Comparison of ENCODE assay signal across 29 mouse cellular contexts in genomic region chr16:5089021-5089420, GRCm38 (mm10). TPM values are rescaled to one million over a fixed set of nuclear protein-coding genes. Genes with fewer than 3 reads are reported as not detected.
"Had no signal": no experiment of that assay in that cellular context is flagged by ENCODE, and none has a peak within 500 bp of the region (broad histone marks: within the 10 kb centered on the region; RNA-seq: fewer than 3 reads in every experiment).

No protein-coding gene starts in this region.

- H3K4me2 ChIP-seq: heart, embryonic 12.5 days; hindbrain, embryonic 12.5 days; hindbrain, embryonic 14.5 days; intestine, embryonic 15.5 days; limb, embryonic 13.5 days; limb, embryonic 15.5 days; liver, embryonic 12.5 days had no signal

- H3K27ac ChIP-seq: gastrocnemius, adult 2 months; heart, adult 2 months; hindbrain, embryonic 10.5 days; hindbrain, embryonic 12.5 days; hindbrain, embryonic 14.5 days; intestine, embryonic 15.5 days; limb, embryonic 13.5 days; limb, embryonic 15.5 days; liver, embryonic 12.5 days; liver, embryonic 14.5 days had no signal

- ATAC-seq: hindbrain, embryonic 16.5 days; inflammation-experienced regulatory T-cells, adult 6 months; intestine, embryonic 15.5 days; intestine, postnatal 0 days; liver, embryonic 12.5 days had no signal

- H3K9ac ChIP-seq: heart, embryonic 12.5 days; hindbrain, embryonic 12.5 days; hindbrain, embryonic 14.5 days; intestine, embryonic 15.5 days; limb, embryonic 13.5 days; limb, embryonic 15.5 days; liver, embryonic 12.5 days; liver, embryonic 14.5 days had no signal

- DNase-seq: gastrocnemius, adult 2 months; gastrocnemius, postnatal 10 days; gastrocnemius, postnatal 25 days; heart, adult 2 months; heart, postnatal 14 days; heart, postnatal 4 days; kidney, adult 18-20 months; kidney, adult 8-10 months; kidney, postnatal 10 days; kidney, postnatal 25 days; kidney, postnatal 4 days; layer of hippocampus, adult 9-11 months; layer of hippocampus, postnatal 36 days; left cerebral cortex, postnatal 4 days had no signal

- H3K4me3 ChIP-seq: gastrocnemius, adult 2 months; heart, adult 2 months; heart, embryonic 12.5 days; hindbrain, embryonic 10.5 days; hindbrain, embryonic 12.5 days; intestine, embryonic 15.5 days; limb, embryonic 13.5 days; limb, embryonic 15.5 days; liver, embryonic 12.5 days had no signal

- H3K4me1 ChIP-seq: hindbrain, embryonic 10.5 days; hindbrain, embryonic 12.5 days; intestine, embryonic 15.5 days; limb, embryonic 13.5 days; limb, embryonic 15.5 days; liver, embryonic 12.5 days had no signal

- H3K9me3 ChIP-seq: heart, embryonic 12.5 days; hindbrain, embryonic 10.5 days; hindbrain, embryonic 12.5 days; intestine, embryonic 15.5 days; limb, embryonic 13.5 days; limb, embryonic 15.5 days; liver, embryonic 12.5 days had no signal

- H3K27me3 ChIP-seq: heart, embryonic 12.5 days; hindbrain, embryonic 12.5 days; intestine, embryonic 15.5 days; limb, embryonic 13.5 days; limb, embryonic 15.5 days; liver, embryonic 12.5 days had no signal

RNA-seq across cellular contexts. Expression of gene Ppl, which starts 43.2 kb away (rescaled TPM):
- total RNA-seq: granulocyte monocyte progenitor cell, adult 5-6 weeks had no signal

RNA-seq across cellular contexts. Expression of gene Sec14l5, which starts 57.9 kb away (rescaled TPM):
- total RNA-seq: granulocyte monocyte progenitor cell, adult 5-6 weeks had no signal
- polyA plus RNA-seq: heart, embryonic 12.5 days; inflammation-experienced regulatory T-cells, adult 6 months; intestine, postnatal 0 days; kidney, embryonic 14.5 days; limb, embryonic 11.5 days; liver, embryonic 12.5 days had no signal
